Mouse (Mus musculus) brain, embryonic 14.5 days (tissue): ENCODE data around the gene Lrrc8e.

Experiments used
- CTCF ChIP-seq: fragments of 200-500 bp; IDR thresholded peaks from 2 replicates; pipeline ENCODE4 v1.5.1; 2012; ENCODE audit warnings: inconsistent platforms, mild to moderate bottlenecking, moderate library complexity, borderline replicate concordance; ENCODE audit not compliant: insufficient read depth, insufficient read length; ENCODE audit errors: extremely low read depth
- POLR2A ChIP-seq: fragments of 200-500 bp; IDR thresholded peaks from 2 replicates; pipeline ENCODE4 v1.6.1; 2012; ENCODE audit warnings: mild to moderate bottlenecking, inconsistent platforms, borderline replicate concordance; ENCODE audit not compliant: poor library complexity, insufficient read depth, insufficient read length, severe bottlenecking; ENCODE audit errors: extremely low read depth

- peak; percentile 94 for TF ChIP-seq CTCF
- no peak for TF ChIP-seq POLR2A
Measured at GRCm38 (mm10) chr8:4258233-4258632, 31.6 kb downstream of the Lrrc8e start.
